Mouse (Mus musculus): ENCODE measurements around the gene Vmn2r102.

GRCm38 (mm10) chr17:19692062-19692461, 31.9 kb downstream of the Vmn2r102 start:
- TF ChIP-seq CTCF (IDR thresholded peaks at IDR 0.05; ENCODE audit: low read depth, low read length): no peak
- TF ChIP-seq POLR2A (IDR thresholded peaks at IDR 0.05; ENCODE audit: insufficient read depth, low read length): no peak
- TF ChIP-seq EP300 (IDR thresholded peaks at IDR 0.05; ENCODE audit: insufficient read depth, low read depth, low read length): no peak

All from ES-Bruce4 (cell line).